Mouse (Mus musculus): ENCODE measurements at regions not wholly inside any gene's neighbourhood (a gene's known extent, or its start where the extent isn't known, plus 50 kb on each side); places are given as distances from the start of the nearest gene placed in this dataset.

DNA sequence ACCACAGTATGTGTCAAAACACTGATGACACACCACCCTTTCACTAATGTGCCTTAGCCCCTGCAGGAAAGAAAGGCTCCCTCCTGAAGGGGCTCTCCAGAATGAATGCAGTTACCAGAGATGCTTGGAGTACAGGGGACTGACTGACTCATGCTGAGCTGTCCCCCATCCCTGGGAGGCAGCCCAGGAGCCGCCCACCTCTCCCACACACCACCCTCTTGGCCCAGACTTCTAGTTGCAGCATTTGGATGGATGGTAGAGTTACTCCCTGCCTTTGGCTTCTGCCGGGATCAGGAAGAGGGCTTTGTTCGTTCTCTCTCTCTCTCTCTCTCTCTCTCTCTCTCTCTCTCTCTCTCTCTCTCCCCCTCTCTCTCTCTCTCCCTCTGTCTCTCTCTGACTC is 53.4 kb upstream of the Jun start:
- DNase-seq (ENCODE audit: low spot score in 2 of 2): peak; percentile 57 to 60

DNA sequence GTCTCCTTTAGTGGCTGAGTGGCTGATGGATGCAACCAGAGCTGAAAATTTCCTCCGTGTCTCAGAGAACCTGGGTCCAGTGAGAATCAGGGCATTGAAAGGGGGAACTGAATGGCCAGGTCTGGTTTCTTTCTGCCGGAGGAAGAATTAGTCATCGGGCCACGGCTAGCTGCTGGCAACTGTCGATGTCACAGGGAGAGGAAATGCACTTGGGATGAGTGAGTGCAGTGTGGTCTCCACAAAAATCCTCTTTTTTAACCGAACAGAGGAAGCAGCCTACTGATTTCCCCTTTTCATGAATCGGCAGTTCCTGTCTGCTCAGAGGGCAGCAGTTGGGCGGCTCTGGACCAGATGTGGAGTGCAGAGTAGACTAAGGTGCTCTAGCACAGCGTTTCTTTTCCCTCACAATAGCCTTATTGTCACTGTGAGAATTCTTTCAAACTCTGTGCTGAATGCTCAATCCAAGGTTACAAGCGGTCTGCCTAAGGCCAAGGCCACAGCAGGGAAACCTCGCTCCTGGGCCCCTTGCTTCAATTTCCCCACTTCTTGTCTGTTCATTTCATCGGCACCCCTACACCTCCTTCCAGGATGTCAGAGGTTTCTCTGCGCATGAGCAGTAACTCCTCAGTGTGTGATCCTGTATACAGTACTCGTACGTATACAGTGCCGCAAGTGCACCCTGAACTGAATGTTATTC is 54.1 kb upstream of the Jun start:
- DNase-seq (ENCODE audit: low spot score in 2 of 2): no peak

DNA sequence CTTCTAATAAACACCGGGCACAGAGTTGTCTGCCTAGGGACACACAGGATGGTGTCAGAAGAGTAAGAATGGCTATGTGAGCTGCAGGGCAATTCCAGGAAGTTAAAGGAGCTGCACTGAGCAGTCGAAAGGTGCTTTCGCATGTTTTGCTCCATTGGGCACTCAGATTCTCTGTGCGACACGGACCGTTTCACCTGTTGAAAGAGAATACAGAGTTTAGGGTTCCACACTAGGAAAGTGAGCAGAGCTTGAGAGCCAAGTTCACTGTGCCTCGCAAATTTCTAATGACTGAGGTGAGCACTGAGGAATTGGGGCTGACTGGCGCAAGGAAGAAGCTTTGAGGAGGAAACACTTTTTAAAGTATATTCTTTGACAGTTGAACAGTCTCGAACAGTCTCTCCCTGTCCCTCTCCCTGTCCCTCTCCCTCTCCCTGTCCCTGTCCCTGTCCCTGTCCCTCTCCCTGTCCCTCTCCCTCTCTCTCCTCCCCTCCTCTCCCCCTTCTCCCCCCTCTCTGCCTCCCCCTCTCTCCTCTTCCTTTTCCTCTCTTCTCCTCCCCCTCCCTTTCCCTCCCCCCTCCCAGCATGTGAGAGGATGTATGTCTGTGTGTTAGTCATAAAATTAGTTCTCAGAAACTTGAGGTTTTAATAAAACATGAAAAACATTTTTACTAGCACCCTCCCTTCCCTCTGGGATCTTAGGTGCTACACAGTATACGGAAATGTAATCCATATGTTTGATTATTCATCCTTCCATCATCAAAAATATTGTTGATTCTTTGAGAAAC is 55.1 kb upstream of the Jun start:
- no peak for DNase-seq (ENCODE audit: low spot score in 2 of 2)

DNA sequence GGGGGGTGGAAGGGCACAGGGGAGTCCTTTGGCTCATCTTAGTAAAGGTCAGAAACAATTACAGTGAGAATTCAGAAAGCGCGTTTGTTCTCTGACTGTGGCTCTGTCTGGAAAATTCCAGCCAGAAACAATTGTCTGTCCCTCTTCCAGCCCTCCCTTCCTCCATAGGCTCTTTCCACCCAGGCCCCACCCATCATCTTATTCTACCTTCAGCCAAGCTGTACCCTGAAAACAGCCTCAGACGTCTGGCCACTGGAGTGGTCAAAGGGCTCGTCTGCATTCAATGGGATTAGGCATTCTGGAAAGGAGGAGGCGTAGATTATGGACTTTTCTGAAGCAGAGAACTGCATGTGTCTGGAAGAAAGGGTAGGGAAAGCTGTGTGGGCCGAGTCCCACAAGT is 56.8 kb upstream of the Jun start:
- no peak for DNase-seq (ENCODE audit: low spot score in 2 of 2)

DNA sequence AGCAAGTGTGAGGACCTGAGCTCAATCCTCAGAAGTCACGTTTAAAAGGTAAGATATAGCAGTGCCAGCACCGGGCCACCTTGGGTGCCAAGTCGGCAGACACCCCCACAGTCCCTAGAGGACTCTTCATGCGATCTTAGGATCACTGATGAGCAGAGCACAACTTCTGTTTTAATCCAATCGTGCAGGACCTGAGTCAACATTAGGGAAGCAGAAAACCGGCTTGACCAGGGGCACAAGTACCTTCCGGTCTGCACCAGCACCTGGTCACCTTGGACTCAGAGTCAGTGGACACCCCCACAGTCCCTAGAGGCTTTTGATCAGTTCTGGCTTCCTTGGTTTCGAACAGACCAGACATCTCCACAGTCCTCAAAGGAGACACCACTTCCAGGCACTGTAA is 58.8 kb upstream of the Jun start:
- no peak for DNase-seq (ENCODE audit: low spot score in 2 of 2)

DNA sequence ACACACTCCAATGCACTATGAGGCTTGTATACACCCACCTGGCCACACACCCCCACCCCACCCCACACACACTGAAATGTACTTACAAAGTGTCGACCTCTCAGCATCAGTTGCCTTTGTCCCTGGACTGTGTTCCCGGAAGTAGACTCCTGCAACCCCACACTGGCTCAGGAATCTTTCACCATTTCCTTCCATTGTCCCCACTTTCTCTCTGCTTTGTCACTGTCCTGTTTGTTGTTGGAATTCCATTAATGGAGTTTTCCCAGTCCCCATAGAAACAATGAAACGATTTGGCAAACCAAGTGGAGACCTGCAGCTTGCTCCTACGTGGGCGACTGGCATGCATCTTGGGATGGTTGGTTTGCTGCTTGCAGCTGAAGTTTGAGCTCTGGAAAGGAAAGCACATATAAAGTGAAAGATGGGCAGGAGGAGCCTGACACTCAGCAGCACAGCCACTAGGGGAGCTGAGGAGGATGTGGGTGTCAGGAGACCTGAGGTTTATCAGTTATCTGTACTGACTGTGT is 65.2 kb upstream of the Jun start:
- DNase-seq (ENCODE audit: low spot score in 2 of 2): no peak

DNA sequence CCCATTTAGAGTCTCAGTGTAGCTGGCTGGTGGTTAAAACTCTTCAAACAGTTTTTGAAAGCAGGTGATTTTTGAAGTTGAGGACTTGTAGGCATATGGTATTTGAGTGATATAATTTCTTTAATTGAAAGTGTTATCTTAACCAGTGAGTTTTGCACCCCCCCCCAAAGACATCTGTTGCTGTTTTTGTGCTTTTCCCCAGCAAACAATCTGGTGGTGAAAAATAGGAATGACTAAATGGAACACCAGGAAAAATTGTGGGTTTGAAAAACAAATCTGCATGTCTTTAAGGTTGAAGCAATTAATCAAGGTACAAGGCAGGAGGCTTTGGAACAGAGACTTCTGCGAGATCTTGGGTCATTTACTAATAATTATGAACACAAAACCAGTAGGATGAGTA is 68.9 kb upstream of the Jun start:
- no peak for DNase-seq (ENCODE audit: low spot score in 2 of 2)

DNA sequence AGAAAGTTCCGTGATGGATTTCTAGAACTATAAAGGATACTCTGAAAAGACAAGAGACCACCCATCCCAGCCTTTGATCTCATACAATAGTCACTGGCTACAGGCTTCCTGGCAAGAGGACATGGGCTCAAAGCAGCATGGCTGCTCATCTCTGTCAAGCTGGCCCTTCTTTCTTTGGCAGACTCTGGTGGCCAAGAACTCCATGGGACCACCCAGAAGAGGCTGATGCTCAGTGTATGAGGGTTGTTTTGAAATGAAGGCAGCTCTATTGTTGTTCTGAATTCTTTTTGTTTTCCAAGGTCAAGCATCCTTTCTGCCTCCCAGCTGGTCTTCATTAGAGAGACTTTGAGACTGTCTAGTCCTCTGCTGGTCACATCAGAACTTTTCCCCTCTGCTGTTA is 73.3 kb upstream of the Jun start:
- DNase-seq (ENCODE audit: low spot score in 2 of 2): no peak

DNA sequence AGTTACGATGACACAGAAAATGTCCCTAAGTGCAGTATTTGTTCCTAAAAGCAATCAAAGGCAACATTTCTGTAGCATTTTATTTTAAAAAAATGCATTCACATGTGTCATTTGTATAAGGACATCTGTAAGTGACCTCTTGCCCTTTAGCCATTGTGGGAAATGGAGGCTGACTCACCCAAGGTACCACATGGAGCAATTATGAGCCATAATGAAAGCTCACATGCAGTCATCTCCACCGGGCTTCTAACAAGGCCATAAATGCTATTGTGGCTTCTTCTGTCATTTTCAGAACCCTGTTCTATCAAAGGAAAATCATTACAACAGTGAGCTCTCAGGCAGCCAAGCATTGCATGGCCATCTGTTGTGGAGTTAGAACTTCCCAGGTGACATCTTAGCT is 75.9 kb upstream of the Jun start:
- no peak for DNase-seq (ENCODE audit: low spot score in 2 of 2)

DNA sequence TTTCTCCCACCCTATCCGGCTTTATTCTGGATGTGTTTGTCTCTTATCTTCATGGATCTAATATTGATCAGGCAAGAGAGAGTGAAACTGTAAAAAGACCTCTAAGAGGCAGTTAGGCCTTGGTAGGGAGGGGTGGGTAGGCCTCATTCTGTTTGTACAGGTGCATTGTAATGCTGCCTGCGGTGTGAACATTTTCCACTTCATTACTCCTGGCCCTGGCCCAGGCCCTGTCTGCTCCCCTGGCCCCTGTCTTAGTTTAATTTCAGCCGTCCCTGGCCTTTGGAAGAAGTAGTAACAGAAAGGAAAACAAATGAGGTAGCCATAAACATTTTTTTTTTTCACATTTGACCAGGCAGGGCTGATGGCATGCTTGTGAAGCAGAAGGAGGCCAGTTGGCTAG is 81.8 kb upstream of the Jun start:
- DNase-seq (ENCODE audit: low spot score in 2 of 2): no peak

DNA sequence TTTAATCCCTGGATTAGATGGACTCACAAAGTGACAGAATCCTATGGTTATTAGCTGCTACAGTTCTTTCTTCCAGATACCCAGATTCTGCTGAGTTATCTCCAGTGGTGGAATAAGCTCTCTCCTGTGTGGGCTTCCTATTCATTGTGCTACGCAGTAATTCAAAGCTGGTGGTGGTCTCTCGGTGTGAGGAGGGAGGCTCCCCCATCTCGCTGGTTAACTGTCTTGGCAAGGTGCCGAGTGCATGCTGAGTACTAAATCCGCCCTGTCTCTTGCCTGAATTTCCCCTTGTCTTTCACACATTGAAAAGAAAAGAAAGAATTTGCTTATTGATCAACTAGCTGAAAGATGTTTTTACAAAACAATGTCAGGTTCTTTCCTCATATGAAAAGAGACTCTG is 82.6 kb upstream of the Jun start:
- DNase-seq (ENCODE audit: low spot score in 2 of 2): no peak

DNA sequence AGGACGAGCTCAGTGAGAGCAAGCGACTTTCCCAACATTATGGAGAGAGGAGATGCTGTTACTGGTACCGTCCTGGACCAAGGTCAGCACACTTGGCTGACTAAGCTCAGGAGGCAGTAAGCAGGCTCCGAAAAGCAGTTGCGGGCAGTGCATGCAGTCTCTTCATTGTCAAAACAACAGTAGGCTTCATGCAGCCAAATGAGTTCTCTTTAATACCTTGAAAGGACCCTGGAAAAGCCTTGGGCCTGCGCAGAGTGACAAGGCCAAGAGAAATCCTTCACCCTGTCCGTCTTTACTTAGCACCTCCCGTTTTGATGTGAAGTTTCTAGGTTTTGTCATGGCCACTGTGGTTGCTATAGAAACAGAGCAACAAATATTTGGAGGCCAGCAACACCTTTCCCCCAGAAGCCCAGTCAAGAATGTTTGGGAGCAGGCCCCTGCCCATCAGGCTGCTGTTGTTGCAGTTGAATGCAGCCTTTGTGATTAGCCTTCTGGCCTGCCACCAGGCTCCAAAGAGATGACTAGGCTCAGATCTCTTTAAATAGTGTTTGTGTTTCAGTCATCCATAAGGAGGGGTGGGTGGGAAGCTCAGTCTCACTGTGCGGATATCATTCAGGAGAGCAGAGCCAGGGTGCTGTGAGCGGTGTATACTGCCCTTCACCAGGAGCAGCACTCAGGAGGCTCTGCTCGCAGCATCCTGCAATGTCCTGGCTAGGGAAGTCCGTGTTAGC is 85.6 kb upstream of the Jun start:
- peak; percentile 39 to 48 for DNase-seq (ENCODE audit: low spot score in 2 of 2)

DNA sequence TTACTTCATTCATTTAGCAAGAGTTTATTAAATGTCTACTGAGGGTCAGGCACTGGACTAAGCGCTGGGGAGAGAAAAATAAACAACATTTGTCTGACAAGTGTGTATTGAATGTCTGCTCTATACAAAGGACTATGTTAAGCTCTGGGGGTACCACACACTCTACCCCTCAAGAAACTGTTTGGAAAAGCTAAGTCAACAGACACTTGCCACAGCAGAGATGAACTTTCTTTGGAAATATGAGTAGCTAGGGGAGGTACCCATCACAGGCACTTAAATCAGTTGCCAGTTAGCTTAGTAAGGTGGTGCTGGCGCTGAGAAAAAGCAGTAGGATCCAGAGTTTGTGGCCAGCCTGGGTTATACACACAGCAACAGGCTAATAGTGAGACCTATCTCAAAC is 86.7 kb upstream of the Jun start:
- no peak for DNase-seq (ENCODE audit: low spot score in 2 of 2)

DNA sequence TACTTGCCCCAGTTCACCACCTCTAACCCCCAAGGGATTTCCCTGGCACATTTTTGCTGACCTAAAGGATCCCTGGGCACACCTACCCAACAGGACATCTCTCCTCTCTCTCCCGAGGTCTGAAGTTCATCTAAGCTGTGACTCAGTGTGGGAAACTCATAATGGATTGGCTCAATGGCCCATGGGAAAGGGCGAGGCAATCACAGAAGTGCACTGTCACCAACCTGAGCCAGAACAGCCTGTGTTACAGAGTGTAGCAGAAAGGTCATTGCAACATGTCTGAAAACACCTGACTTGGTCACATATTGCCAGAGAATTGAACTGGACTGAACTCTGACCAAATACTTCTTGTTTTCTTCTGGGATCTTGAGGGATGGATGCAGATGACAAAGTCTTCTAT is 89.2 kb upstream of the Jun start:
- no peak for DNase-seq (ENCODE audit: low spot score in 2 of 2)

DNA sequence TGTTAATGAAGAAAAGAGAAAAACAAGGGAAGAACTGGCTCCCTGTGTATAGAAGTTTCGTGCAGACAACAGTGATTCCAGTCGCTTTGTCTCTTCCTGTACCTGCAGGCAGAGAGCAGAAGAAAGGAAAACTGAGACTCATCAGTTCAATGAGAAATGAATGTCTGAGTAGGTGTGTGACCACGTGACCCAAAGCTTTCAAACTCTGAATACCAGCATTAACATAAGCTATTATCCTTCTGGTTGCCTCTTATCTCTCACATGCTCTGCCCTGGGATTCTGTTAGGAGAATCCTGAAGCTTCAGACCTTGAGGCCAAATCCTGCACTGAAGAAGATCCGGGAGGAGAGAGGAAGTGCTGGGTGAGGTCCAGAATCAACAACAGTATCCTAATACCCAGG is 91.1 kb upstream of the Jun start:
- no peak for DNase-seq (ENCODE audit: low spot score in 2 of 2)

DNA sequence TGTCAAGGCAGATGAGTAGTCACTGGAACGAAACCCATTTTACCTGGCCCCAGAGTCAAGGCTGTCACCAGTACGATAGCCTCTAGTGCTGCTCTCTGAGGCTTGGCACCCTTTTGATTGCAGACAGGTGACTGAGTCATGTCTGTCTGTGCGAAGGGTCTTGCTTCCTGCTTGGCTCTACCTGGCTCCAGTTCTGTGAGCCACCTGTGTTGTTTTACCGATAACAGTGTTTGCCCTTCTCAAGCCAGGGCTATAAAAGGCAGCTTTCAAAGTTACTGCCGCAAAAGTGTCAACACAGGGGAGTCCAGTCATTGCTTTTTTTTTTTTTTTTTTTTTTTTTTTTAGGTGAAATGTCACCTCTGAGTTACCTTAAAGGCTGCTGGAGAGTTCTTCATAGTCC is 91.6 kb upstream of the Jun start:
- DNase-seq (ENCODE audit: low spot score in 2 of 2): no peak

DNA sequence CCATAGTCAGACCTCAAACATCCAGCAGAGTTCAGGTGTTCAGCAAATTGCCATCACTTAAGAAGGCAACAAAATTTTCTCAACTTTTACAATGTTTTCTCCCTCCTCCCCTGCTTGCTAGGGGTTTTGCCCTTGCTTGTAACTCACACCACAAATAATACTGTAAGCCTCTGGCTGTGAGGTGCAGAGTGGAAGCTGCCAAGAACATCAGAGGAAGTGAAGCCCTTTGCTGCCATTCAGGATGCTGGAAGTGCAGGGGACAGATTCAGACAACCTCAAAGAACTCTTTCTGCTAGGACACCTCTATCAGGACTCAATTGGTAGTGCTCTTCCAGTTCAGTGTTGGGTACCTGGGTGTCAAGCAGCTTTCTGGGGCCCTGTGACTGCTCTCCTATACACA is 92.4 kb upstream of the Jun start:
- no peak for DNase-seq (ENCODE audit: low spot score in 2 of 2)

DNA sequence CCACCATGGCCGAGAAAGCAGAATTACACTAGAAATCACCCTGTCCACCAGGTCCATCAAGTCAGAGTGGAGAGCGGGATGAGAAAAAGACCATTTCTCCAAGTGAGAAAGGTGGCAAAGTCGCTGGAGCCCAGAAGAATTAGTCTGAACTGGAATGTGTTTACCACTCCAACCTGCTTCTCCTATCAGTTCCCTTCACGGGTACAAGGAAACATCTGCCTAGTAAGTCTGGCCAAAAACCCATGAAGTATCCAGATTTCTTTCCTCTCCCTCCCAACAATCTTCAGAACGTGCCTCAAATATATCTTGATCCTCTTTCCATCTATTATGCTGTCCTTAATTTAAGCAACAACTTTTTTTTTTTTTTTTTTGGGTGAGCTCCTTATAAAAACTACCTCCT is 94.2 kb upstream of the Jun start:
- no peak for DNase-seq (ENCODE audit: low spot score in 2 of 2)

DNA sequence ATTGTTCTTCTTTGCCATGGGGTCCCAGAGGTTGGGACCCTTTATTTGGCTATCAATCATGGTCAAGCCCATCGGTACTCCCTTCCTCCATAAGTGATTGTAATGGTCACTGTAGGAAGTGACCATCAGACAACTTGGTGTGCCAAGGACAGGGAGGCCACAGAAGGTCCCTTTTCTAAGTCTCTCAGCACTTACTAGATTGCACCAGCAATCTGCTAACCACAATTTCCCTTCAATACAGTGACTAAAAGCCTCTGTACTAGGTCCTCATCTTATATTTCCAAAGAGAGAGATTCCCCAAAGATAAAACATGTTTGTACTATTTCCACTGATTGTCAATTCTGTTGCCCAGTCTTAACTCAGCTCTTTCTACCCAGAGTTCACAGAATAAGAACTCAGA is 96.6 kb upstream of the Jun start:
- no peak for DNase-seq (ENCODE audit: low spot score in 2 of 2)

DNA sequence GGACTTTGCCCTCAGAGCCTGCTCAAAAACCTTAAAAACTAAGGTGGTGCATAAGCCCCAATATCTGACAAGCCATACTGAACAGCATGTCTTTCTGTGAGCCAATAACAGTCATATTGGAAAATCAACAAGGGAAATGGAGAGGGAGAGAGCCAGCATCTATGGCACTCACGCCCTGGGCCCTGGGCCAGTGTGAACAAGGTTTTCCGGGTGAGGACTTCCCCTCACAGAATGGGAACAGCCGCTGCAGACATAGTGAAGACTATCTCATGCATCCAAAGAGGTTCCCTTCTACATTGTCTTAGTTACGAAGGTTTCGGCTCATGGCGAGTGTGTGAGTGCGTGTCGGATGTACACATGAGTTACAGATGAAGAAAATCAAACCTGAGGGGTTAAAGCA is 99.7 kb upstream of the Jun start:
- DNase-seq (ENCODE audit: low spot score in 2 of 2): no peak

DNA sequence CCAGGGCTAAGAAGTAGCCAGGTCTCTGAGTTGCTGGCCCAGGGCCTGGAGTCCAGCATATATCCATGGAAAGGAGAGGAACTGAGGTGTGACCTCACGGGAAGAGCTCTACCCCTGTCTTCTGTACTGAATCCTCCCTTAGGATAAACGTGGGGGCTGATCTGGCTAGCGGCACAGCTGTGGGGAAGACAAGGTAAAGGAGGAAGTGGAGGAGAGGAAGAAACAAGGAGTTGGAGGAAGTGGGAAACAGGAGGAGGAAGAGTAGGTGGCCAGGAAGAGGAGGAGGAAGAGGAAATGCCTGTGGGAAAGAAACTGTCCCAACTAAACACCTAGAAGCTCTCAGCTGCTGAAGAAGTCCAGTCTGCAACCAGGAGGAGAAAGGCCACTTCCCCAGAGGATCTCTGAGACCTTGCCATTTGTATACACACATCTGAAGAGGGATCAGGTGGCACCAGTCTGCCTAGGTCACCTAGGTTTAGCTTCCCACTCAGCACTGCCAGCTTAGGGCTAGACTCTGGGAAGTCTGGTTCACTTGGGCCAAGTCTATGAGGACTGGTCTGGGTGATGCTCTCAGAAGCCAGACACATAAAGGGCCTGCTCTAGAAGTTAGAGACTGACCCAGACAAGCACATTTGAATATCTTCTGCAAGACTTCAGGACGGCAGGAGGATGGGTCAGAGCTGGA is 100.6 kb upstream of the Jun start:
- no peak for DNase-seq (ENCODE audit: low spot score in 2 of 2)

DNA sequence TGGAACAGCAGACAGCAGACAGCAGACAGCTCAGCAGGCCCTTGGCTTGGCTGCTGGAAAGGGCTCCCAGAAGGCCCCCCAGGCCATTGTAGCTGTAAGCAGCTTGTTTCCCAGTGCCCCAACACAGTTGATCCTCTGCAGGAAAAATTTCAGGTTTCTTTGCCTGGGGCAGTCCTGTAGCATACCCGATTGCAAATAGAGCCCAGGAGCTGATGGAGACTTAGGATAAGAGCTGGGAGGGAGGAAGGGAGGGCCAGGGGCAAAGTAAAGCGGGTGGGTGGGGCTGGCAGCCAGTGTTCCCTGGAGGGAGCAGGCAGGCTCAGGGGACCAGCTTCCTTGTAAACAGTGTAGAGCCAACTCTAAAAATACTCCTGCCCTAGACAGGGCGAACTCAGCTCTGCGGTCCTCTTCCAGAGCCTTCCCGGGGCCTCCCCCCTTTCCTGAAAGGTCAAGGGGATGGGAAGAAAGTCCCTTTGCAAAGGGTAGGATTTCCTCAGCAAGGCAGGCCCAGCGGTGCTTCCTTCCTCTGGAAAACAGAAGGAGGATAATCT is 101.8 kb upstream of the Jun start:
- no peak for DNase-seq (ENCODE audit: low spot score in 2 of 2)

All from layer of hippocampus, adult 8-10 months (tissue).